Mouse (Mus musculus): ENCODE results near the gene Gm20547.
A peak's percentile ranks its signal among the peaks of the same experiment; 100 is the strongest.

DNA sequence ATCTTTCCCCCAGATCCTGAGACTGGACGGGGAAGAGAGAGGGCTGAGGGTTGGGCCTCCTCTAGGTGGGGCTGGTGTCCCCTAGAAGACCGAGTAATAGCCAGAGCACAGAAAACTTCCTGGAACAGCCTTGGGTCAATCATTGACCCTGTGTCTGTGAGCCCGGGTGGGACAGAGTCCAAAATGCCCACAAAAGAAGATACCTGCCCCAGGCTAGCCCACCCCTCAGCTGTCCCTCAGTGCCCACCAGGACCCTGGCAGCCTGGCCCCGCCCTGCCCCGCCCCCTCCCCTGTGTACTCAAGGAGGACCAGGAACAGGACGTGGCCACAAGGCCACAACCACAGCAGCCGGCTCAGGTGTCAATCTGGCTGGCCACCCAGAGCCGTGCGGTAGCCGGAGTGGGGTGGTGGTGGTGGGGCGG, 33.6 kb upstream of the Gm20547 start:
- TF ChIP-seq POLR2A (IDR thresholded peaks at IDR 0.05; ENCODE audit: borderline replicate concordance, extremely low read depth, insufficient read depth, insufficient read length, poor library complexity, severe bottlenecking) (no peak), CTCF (IDR thresholded peaks at IDR 0.05; ENCODE audit: borderline replicate concordance, extremely low read depth, insufficient read depth, insufficient read length) (peak; percentile 38; the same call in 1 of the 2 replicates)

Data from brain, embryonic 14.5 days (tissue).